Mouse (Mus musculus) kidney, adult 9 months (tissue): ENCODE measurements around the gene 4930503B20Rik.

Experiments used
- DNase-seq: peaks from one replicate; pipeline ENCODE4 v3.0.0; 2022

Gene 4930503B20Rik

DNA sequence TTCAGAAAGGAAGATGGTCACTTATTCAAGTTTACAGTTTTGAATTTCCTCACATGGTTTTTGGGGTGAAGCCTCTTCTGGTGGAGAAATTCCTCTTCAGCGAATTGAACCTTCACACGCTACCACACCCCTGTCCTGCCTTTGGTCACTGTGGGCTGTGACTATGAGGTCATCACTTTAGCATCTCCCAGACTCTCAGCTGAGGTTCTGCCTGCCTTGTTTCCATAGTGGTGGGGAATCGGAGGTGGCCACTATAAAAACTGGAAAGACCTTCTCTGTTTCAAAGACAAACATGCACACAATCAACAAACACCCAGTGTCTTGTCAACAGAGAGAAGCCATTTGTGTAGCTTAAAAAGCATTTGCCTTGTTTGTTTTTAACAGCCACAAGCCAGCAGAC lies at the start of gene 4930503B20Rik:
Gene 4930503B20Rik (minus strand): TSS at position 101 of the 400 bp plus-strand sequence.
- DNase-seq: no peak

DNA sequence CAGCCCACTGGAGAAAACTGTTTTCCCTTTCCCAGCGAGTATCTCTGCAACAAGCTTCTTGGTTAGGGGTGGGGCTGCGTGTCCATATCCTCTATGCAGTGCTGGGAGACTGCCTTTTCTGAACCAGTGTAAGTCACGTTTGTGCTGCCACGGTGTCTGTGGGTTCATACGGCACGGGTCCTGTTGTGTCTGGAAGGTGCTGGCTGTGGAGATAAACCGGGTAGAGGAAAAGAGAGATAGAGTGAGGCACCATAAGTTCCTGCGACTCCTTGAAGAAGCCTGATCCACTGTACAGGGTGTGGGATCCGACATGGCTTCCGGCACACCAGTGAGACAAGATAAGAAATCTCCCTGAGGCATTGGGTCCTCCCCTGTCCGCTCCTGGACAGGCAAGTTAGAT lies 48.9 kb upstream of the 4930503B20Rik start:
- DNase-seq: no peak

DNA sequence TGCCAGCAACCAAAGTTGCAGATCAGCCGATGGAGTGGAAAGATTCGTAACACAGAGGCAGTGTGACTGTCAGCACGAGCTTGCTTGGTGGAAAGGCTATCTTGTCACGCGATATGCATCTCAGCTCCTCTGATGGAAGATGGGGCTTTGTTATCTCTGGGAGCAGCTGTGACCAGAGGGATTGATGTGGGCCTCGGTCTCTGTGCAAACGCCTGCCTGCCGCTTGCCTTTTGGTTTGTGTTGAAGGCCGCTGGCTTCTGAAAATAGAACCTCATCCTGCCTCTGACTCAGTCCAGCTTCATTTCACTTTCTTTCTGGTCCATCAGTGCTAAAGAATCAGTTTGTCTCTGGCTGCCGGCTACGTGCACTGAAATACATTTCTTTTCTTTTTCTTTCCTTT lies 47.9 kb upstream of the 4930503B20Rik start:
- no peak for DNase-seq

DNA sequence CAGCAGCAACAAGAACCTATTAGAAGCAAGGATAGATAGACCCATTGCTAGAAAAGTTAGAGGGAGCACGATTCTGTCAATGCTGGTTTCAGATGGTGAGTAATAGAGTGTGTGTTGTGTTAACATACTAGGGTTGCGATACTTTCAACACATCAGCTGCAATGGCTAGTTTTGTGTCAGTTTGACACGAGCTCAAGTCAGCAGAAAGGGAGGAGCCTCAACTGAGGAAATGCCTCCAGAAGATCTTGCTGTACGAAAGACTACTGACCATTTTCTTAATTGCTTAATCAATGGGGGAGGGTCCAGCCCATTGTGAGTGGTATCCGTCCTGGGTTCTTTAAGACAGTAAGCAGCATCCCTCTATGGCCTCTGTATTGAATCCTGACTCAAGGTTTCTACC lies 41.4 kb upstream of the 4930503B20Rik start:
- no peak for DNase-seq

DNA sequence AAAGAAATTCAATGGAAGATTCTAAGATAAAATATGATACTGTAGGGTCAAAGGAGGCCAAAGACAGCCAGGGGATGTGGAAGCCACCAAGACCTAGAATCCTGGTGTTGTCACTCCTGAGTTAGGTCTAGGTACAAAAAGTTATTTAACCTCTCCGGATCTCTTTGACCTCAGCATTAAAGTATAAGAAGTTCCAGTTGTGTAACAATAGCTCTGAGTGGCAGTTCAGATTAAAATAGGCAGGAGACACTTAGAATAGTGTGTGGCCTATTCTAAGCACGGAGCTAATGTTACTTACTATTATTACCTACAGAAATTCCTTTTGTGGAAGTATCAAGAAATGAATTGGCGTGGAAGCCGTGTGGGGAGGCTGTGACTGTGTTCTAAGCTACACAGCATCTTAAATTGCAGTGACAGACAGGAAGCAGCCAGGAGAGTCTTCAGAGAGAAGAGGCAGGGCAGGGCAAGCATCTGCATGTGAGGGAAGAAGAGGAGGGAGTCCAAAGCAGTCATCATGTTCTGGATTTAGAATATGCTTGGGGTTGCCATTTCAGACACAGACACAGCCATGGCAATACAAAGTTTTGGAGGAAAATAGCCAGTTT lies 36.1 kb upstream of the 4930503B20Rik start:
- DNase-seq: no peak

DNA sequence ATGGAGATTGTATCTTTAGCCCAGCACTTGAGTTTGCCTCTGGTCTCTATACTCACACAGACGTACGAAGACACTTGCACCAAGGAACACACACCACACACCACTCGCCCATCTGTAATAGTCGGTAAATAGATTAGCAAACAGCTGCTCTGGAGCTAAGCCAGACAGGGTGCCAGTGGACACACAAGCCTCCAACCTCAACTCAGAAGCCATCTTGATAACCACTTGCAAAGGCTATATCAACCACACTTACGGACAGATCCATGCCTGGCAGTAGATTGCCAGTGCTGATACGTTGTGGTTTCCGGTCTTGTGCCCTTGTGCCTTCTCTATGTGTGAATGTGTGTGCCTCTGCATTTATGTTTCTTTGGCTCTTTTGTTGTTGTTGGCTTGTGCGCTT lies 35.3 kb upstream of the 4930503B20Rik start:
- no peak for DNase-seq

DNA sequence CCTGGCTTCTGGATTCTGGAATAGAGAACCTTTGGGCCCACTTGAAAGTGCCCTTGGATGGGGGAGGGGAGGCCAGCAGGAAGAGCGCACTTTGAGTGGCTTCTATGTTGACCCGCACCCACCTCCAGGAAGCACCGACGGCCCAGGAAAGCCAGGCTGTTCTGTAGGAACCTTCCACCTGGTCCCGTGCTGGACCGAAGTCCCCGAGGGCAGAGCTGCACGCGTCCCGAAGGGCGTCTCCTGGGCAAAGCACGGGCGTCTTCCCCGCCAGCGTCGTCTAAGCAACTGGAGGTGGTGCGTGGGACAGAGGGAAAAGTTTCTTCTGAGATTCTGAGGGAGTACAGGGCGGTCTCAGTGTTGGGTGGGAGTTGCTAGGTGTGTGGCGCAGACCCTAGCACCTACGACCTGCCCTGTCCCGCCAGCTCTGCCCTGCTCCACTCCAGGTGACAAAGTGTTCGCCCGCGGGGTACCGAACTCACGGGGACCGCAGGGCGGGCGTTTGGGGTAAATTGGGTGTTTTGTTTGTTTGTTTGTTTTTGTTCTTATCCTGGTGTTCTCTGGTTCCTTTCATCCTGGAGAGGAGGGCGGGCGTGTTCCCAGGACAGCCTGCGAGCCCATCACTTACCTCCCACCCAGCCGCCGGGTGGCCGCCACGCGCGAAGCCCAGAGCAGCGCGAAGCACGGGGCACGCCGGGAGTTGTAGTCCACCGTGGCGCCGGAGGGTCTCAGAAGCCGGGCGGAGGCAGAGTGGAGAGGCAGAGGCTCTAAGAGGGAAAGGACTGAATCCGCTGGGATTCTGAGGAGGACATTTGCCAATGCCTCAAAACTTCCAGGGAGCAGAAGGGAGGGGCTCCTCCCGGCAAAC lies 33.9 kb upstream of the 4930503B20Rik start, which contains the start of gene Samd13:
Gene Samd13 (minus strand): TSS at position 782 of the 865 bp plus-strand sequence.
- DNase-seq: peak; percentile 12

DNA sequence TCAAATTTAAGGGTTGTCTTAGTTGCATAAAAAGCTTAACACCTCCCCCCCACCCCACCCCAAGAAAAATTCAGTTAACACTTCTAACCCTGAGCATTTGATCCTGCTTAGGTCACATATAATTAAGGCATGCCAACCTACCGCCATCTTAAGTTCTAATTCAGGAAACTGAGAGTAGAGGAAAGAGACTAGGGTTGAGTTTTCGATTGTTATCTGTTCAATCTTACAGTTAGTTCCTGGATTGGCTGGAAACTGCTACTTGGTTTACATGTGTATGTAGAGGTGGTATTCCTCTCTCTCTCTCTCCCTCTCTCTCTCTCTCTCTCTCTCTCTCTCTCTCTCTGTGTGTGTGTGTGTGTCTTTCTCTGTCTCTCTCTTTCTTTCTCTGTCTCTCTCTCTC lies 32.0 kb upstream of the 4930503B20Rik start:
- DNase-seq: no peak

DNA sequence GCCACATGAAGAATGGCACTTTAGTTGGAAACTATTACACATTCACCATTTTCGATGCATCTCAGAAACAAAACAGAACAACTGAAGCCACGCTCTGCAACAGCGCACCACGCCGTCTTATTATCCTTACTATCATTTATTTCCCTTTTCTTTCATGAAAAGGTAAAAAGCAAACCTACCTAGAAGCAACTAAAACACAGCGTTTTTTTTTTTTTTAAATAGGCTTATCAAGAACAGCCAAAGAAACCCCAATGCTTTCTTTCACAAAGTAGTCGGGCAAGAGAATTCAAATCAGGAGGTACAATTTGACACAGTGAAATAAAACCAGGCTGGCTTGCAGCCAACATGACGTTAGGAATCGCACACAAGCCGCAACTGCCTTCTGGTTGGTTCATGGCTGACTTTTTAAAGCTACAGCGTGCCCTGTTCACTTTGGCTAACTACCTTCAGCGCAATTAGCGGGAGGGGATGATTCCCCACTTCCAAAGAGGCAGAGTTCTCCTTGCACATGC lies 31.1 kb upstream of the 4930503B20Rik start:
- peak; percentile 65 for DNase-seq

DNA sequence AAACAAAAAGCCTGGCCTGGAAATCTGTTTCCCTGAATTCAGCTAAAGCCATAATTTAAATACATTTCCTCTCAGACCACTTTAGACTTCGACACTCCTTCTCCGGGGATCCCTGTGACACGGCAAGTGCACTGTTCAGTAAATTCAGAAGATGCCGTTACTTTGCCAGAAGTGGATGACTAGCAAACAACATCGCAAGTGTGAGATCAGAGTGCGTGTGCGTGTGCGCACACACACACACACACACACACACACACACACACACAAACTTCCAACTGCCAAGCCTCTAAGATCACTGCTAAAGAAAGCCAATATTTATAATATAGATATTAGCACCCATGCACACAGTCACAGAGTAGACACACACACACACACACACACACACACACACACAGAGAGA lies 30.6 kb upstream of the 4930503B20Rik start:
- no peak for DNase-seq

DNA sequence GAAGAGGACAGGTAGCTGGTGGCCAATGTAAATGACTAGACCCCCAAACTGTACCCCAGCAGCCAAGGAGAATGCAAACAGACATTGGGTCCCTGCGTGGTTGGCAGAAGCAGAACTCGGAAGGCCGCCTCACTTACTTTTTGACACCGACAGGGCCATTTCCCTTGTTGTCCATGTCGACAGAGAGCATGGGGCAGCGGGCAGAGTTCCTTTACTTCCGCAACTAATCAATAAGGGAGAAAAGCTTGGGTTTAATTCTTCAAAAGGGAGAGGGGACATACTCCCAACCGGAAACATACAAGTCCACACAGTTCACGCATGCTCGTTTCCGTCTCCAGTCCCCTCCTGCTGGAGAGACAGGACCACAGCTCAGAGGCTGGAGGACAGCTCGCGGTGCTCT lies 29.5 kb upstream of the 4930503B20Rik start:
- no peak for DNase-seq

DNA sequence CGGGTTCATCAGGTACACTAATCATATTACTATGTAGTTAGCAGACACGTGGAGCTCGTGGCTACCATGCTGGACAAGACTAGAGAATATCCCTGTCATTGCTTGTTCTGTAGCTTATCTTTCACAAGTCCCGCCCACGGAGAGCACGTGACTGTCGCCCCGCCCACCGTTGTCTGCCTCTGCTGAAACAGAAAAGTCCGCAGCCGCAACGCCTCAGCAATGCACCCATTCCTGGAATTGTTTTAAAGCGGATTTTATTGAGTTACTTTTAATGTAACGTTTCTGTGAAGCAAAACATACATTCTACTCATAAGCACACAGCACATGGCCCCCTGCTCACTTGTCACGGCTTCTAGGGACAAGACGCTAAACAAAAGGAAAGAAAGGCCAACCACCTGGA lies 28.5 kb upstream of the 4930503B20Rik start:
- DNase-seq: no peak

DNA sequence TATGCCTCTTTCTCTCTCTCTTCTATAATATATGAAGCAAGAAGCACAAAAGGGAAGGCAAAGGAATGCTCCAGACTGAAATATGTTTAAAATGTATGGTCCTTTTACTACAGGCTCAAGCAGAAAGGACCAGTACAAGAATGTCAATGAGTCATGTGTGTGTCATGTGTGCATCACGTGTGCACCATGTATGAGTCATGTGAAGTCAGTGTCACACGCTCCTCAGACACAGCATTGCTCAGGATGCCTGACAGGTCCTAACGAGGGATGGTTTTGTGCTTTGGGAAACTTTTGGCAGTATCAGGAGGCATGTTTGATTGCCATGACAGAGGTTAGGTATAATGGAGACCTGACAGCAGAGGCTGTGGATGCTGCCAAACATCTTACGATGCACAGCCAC lies 25.1 kb upstream of the 4930503B20Rik start:
- no peak for DNase-seq

DNA sequence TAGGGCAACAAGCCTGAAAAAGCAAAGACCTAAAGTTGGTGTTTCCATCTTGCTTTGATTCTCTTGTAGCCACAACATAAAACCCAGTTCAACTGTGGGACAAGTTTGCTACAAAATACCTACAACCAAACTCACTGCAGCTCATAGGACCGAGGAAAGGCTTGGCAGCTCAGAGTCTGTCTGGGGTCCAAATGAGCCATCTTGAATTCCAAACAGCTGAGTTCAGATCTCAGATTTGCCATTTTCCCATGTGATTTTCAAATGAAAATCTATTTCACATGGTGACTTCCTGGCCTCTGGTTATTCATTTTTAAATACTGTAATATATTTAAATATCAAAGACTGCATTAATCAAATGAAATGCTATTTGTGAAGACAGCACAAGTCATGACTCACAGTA lies 24.0 kb upstream of the 4930503B20Rik start:
- DNase-seq: no peak

DNA sequence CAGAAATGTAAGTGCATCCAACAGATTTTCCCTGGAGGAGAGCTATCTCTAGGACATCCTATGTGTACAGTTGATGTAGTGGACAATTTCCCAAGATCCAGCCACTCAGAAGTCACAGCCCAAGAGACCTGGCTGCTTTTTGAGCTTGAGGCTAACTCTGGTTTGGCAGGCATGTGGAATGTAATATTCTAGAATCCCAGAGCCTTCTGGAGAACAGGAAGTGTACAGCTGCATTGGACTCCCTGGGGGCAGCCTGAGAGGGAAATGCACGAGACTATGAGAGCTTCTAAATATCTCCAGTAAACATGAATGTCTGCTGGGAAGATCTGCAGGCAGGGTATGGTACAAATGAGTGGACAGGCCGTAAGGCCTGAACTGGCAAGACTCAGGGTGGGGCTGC lies 20.0 kb upstream of the 4930503B20Rik start:
- DNase-seq: no peak

DNA sequence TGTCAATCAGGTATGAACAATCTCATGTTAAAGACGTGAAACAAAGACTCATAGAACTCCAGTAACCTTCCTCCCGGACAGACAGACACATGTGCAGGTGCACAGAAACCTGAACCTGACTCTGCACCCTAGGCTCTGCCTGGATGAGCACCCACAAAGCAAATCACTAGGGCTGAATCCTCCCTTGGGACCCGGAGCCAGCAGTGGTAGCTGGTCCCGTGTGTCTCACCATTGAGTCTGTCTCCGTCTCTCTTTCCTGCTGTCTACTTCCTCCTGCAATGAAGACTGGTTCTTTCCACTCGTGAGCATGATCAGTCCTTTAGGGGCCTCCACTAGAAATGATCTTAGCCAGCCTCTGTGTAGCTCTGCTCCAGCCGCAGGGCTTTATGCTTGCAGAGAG lies 10.8 kb upstream of the 4930503B20Rik start:
- DNase-seq: no peak

DNA sequence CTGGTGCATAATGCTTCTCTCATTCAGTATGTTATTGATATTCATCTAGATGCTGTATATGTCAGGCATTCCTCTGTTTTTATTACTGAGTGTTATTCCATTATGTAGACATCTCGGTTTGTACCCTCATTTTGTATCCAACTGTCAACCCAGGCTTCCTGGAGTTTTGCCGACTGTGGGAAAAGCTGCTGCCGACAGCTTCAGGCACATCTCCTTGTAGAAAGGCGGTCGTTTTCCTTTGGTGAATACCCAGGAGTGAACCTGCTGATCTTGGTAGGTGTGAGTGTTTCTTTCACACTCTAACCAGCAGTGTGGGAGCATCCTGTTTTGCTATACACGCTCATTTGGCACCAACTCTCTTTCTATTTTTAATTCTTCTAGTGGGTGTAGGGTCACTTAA lies 9.9 kb upstream of the 4930503B20Rik start:
- no peak for DNase-seq

DNA sequence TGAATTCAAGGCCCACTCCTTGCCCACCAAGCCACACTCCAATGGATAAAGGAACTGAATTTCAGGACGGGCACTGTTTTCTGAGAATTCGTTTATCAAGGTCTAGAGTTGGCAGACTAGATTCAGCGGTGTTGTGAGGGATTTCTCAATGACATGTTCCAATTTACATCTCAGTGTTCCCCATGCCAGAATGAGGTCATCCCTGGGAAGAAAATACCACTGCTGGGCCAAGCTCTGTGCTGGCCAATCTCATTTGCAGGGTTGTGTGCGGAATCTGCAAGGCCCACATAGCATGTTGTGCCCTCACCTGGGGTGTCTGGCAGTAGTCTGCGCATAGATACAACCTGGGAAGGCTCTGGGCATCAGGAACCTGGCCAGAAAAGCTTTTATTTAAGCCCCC lies 8.2 kb upstream of the 4930503B20Rik start:
- DNase-seq: no peak

DNA sequence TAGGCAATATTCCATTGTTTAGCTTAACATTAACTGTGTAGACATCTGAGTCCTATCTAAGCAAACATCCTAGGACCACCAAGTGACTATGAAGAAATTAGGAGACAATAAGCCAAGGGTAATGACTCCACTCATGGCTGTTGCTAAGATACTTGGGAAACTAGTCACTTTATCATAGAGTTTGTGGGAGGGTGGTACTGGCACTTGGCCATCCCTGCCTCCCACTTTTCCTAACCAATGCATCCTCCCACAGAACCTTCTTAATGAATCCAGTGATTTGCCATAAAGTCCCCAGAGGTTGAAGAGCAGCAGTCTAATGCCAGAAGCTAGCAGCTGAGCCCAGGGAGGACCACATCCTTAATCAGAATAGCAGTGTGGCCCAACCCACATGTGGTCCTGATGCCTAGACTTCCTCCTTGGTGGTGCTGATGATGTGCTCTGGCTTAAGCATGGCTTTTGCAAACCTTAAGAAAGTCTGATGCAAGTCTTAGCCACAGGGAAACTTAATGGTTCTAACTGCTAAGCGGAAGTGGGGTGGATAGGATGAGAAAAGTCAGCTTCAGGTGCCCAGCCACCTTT lies 7.0 kb upstream of the 4930503B20Rik start:
- DNase-seq: no peak

DNA sequence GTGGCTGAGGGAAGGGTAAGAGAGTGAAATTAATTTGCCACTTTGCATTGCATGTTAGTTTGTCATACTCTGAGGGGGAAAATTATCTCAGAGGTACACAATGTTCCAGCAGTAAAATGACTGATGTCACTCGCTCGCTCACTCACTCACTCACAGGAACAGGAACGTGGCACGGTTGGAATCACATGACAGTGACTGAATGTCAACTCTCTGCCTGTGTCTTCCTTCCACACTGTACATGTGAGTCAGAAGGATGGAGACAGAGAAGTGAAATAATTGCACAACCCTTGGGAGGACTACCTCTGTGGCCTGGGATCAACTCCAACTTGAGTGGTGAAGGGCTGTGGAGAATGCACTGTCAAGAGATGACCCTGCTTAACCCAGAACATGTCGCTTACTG lies 6.3 kb upstream of the 4930503B20Rik start:
- no peak for DNase-seq

DNA sequence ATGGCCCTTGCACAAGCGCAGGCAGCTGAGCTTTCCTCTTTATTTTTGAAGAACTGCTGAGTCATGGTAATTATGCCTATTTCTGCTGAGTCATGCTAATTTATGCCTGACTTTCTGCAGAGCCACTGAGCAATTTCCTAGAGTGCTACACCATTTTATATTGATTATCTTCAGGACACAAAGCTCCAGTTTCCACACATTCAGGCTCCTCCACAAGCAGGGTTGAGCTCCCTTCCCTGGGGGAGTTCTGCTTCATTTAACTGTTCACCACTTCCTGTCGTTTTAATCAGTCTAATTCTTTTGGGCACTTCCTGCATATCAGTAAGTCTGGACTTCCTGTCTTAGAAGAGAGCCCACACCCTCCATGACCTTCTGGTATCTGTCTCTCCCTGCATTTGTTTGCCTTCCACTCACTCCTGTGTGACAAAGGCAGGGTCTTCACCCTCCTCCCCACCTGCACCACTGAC lies 4.0 kb upstream of the 4930503B20Rik start:
- DNase-seq: peak; percentile 4

DNA sequence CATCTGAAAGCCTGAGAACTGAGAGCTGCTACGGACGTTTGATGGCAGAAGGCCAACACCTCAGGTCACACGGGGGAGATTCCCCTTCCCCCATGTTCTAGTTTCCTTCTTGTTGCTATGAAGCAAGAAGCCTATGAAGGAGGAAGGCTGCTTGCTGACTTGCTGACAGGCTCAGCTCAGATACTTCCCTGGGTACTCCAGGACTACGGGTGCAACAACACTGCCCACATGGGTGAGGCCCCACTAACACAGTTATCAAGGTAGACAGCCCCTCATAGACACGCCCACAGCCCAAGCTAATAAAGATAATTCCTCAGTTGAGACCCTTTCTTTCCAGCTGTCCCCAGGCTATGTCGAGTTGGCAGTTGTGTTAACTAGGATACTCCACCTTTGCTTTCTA lies 2.6 kb upstream of the 4930503B20Rik start:
- no peak for DNase-seq

DNA sequence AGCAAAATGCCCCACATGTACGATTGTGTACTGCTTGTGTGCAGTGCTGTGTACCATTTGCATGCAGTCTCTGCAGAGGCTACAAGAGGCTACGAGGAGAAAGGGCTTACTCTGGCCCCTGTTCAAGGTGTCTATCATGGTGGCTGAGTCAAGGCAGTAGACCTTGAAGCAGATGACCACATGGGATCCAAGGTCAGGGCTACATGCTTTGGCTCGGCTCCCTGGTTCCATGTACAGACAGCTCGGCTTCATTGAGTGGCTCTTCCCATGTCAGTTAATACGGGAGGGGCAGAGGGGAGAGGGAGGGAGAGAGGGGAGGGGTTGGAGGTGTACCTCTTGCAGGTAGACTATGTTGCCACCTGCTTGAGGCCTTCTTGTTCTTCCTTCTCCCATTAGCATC lies 1.3 kb upstream of the 4930503B20Rik start:
- DNase-seq: no peak

DNA sequence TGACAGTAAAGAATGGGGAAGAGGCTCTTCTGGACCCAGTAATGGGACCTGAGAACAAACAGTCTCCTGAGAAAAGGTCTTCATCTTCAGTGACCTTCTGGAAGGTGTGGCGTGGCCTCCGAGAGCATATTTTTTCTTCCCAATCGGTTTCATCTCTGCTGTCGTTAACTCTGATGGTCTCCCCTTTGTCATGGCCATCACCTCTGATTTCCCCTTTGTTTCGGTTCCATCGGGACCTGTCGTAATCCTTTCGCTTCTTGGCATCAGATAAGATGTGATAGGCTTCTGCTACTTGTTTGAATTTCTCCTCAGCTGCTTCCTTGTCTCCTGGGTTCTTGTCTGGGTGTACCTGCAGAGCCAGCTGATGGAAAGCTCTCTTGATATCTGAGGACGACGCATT lies 401 bp downstream of the 4930503B20Rik start:
- no peak for DNase-seq
